Mouse (Mus musculus) MEL (cell line): ENCODE results near the gene 1110059E24Rik.

Source experiments
- CHD1 ChIP-seq: IDR thresholded peaks from 2 replicates; pipeline ENCODE4 v1.6.1; 2012; ENCODE audit warnings: low read depth, mild to moderate bottlenecking, inconsistent platforms, low read length, improper control_type of control experiment
- CTCF ChIP-seq, 3 experiments: IDR thresholded peaks in 2 of 3; conservative IDR thresholded peaks in 1 of 3; 2 replicates each; pipeline ENCODE4 v1.5.1; 2011 to 2012; ENCODE audit warnings: low read length in 3 of 3, low read depth in 2 of 3, mild to moderate bottlenecking in 2 of 3, improper control_type of control experiment in 1 of 3, inconsistent platforms in 1 of 3, mixed read lengths in 1 of 3, moderate library complexity in 1 of 3; ENCODE audit not compliant: control insufficient read depth in 1 of 3, insufficient read depth in 1 of 3, poor library complexity in 1 of 3, severe bottlenecking in 1 of 3
- JUND ChIP-seq: IDR thresholded peaks from 2 replicates; pipeline ENCODE4 v1.6.1; 2011; ENCODE audit warnings: low read depth, mild to moderate bottlenecking, improper control_type of control experiment, low read length
- MEF2A ChIP-seq: IDR thresholded peaks from 2 replicates; pipeline ENCODE4 v1.6.1; 2014; ENCODE audit warnings: low read depth, mild to moderate bottlenecking, inconsistent platforms, low read length, improper control_type of control experiment; ENCODE audit not compliant: poor library complexity, insufficient replicate concordance, severe bottlenecking; ENCODE audit errors: extremely low read depth
- NRF1 ChIP-seq: IDR thresholded peaks from 2 replicates; pipeline ENCODE4 v1.6.1; 2014; ENCODE audit warnings: low read depth, mild to moderate bottlenecking, inconsistent platforms, low read length, improper control_type of control experiment, moderate library complexity; ENCODE audit not compliant: poor library complexity, insufficient read depth, severe bottlenecking
- SMC3 ChIP-seq: IDR thresholded peaks from 2 replicates; pipeline ENCODE4 v1.6.1; 2011; ENCODE audit warnings: low read depth, low read length, improper control_type of control experiment
- UBTF ChIP-seq: IDR thresholded peaks from 2 replicates; pipeline ENCODE4 v1.6.1; 2012; ENCODE audit warnings: low read depth, mild to moderate bottlenecking, inconsistent platforms, low read length, improper control_type of control experiment, moderate library complexity, borderline replicate concordance; ENCODE audit not compliant: insufficient read depth
- ZKSCAN1 ChIP-seq: IDR thresholded peaks from 2 replicates; pipeline ENCODE4 v1.6.1; 2012; ENCODE audit warnings: low read depth, mild to moderate bottlenecking, inconsistent platforms, low read length, improper control_type of control experiment, moderate library complexity
- ZNF384 ChIP-seq: IDR thresholded peaks from 2 replicates; pipeline ENCODE4 v1.6.1; 2012; ENCODE audit warnings: low read depth, mild to moderate bottlenecking, inconsistent platforms, low read length, improper control_type of control experiment

GRCm38 (mm10) chr19:21594676-21595075 is 58.1 kb downstream of the 1110059E24Rik start:
- TF ChIP-seq CTCF (IDR thresholded peaks at IDR 0.05 in 2 of 3, conservative IDR thresholded peaks at IDR 0.05 in 1 of 3; ENCODE audit: control insufficient read depth in 1 of 3, insufficient read depth in 1 of 3, low read depth in 2 of 3, low read length in 3 of 3, poor library complexity in 1 of 3, severe bottlenecking in 1 of 3): no peak
- TF ChIP-seq NRF1: no peak
- no peak for TF ChIP-seq CHD1
- TF ChIP-seq MEF2A: no peak
- TF ChIP-seq ZKSCAN1: no peak
- TF ChIP-seq SMC3: no peak
- no peak for TF ChIP-seq JUND
- no peak for TF ChIP-seq UBTF
- no peak for TF ChIP-seq ZNF384
